In the genomic region with DNA sequence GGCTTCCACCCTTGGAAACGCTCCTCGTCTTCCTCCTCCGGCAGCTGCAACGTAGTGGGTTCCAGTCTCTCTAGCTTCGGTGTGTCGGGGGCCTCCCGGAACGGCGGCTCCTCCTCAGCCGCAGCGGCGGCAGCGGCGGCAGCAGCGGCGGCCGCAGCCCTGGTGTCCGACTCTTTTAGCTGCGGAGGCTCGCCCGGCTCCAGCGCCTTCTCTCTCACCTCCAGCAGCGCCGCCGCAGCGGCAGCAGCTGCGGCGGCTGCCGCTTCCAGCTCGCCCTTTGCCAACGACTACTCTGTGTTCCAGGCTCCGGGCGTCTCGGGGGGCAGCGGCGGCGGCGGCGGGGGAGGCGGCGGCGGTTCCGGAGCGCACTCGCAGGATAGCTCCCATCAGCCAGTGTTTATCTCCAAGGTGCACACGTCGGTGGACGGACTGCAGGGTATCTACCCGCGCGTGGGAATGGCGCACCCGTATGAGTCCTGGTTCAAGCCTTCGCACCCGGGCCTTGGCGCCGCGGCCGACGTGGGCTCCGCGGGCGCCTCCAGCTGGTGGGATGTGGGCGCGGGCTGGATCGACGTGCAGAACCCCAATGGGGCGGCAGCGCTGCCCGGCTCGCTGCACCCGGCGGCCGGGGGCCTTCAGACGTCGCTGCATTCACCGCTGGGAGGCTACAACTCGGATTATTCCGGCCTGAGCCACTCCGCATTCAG, we compare ENCODE assay signal across 9 mouse cellular contexts. TPM values are rescaled to one million over a fixed set of nuclear protein-coding genes. Genes with fewer than 3 reads are reported as not detected.
DNase-seq lines count a peak whose midpoint lies in the region; ATAC-seq lines count a peak whose summit lies in the region.
"Had no signal": no experiment of that assay in that cellular context is flagged by ENCODE, and none has a peak within 500 bp of the region (broad histone marks: within the 10 kb centered on the region; RNA-seq: fewer than 3 reads in every experiment).

No protein-coding gene starts in this region.

- peak overlapping the region; percentile 48 for H3K4me2 ChIP-seq in intestine, embryonic 16.5 days (ENCODE audit: low read depth, low read length)
- H3K4me2 ChIP-seq in neural tube, embryonic 11.5 days (ENCODE audit: low read depth), result peak overlapping the region; percentile 75

- H3K4me3 ChIP-seq in intestine, embryonic 16.5 days (ENCODE audit: low read length), result peak overlapping the region; percentile 30
- H3K4me3 ChIP-seq in neural tube, embryonic 11.5 days (ENCODE audit: low read depth, low read length), result peak overlapping the region; percentile 48

- H3K9me3 ChIP-seq in intestine, embryonic 16.5 days (ENCODE audit: control insufficient read depth, low read length), result no peaks in the 10 kb centered on the region
- no peaks in the 10 kb centered on the region for H3K9me3 ChIP-seq in neural tube, embryonic 11.5 days (ENCODE audit: control insufficient read depth, low read length)

- no peak overlapping the region for H3K9ac ChIP-seq in intestine, embryonic 16.5 days (ENCODE audit: low read depth, low read length)
- peak overlapping the region; percentile 59 for H3K9ac ChIP-seq in neural tube, embryonic 11.5 days (ENCODE audit: low read length)

- DNase-seq in adrenal gland, postnatal 25 days, result peak; percentile 9
- DNase-seq in adrenal gland, postnatal 36 days, result no peak
- peak; percentile 24 for DNase-seq in urinary bladder, adult 2 months (ENCODE audit: low spot score)
- no peak for DNase-seq in urinary bladder, postnatal 10 days (ENCODE audit: low spot score)
- peak; percentile 73 for DNase-seq in neural tube, embryonic 11.5 days (ENCODE audit: low spot score)
- no peak for DNase-seq in cerebellum, postnatal 4 days (ENCODE audit: low spot score in 2 of 2)
- DNase-seq in adrenal gland, postnatal 14 days, result no peak

- no peaks in the 10 kb centered on the region for H3K36me3 ChIP-seq in intestine, embryonic 16.5 days (ENCODE audit: control insufficient read depth, insufficient read depth, low read length)
- H3K36me3 ChIP-seq in neural tube, embryonic 11.5 days (ENCODE audit: control insufficient read depth, insufficient read depth, low read length), result no peaks in the 10 kb centered on the region

- ATAC-seq in intestine, embryonic 16.5 days, result peak; percentile 22; the same call in 1 of the 2 replicates
- ATAC-seq in neural tube, embryonic 11.5 days (ENCODE audit: insufficient read depth, low FRiP score, low TSS enrichment), result peak; percentile 25

- under 1% methylated on average over 80 of the region's 80 CpGs for WGBS in intestine, embryonic 16.5 days
- under 1% methylated on average over 73 of the region's 80 CpGs for WGBS in neural tube, embryonic 11.5 days

- H3K27me3 ChIP-seq in intestine, embryonic 16.5 days (replicated peaks; ENCODE audit: control insufficient read depth, insufficient read depth, low read length), result peaks cover 66% of the 10 kb centered on the region
- peaks cover 85% of the 10 kb centered on the region for H3K27me3 ChIP-seq in neural tube, embryonic 11.5 days (ENCODE audit: control insufficient read depth, insufficient read depth, low read length)

- H3K27ac ChIP-seq in intestine, embryonic 16.5 days (ENCODE audit: low read length), result no peak overlapping the region
- peak overlapping the region; percentile 36; the same call in 1 of the 2 replicates for H3K27ac ChIP-seq in neural tube, embryonic 11.5 days (ENCODE audit: low read depth, low read length)

- H3K4me1 ChIP-seq in intestine, embryonic 16.5 days (ENCODE audit: control insufficient read depth, insufficient read depth, low read length), result peaks cover 10% of the 10 kb centered on the region
- H3K4me1 ChIP-seq in neural tube, embryonic 11.5 days (ENCODE audit: control insufficient read depth, insufficient read depth, low read length), result 0 out of 2 replicates have a peak, but pooled peaks cover 2% of the 10 kb centered on the region

RNA-seq across cellular contexts. Expression of gene Sp8, which starts 2.5 kb away (rescaled TPM):
- total RNA-seq in adrenal gland, postnatal 25 days (2021), result not detected in 2 replicates
- not detected for total RNA-seq in adrenal gland, postnatal 36 days (2021)
- 0.04 TPM in 2 replicates for polyA plus RNA-seq in urinary bladder, adult 2 months (2012; rRNA removed)
- not detected in 2 replicates for polyA plus RNA-seq in intestine, embryonic 16.5 days (2015; fragmentation: Nextera tagmentation; extraction: Ambion mirVana)
- polyA plus RNA-seq in neural tube, embryonic 11.5 days (2014; fragmentation: Nextera tagmentation; extraction: Ambion mirVana), result 9.4 and 9.8 TPM in 2 replicates
- not detected in 2 replicates for total RNA-seq in adrenal gland, postnatal 14 days (2021)
- polyA plus RNA-seq: spleen, adult 2 months had no signal

Comparison
In these comparisons a context has a peak if more than half of its experiments do, and no peak if none do; other contexts are left out.
1. DNase-seq: peak in adrenal gland, postnatal 25 days (single experiment), urinary bladder, adult 2 months (single experiment) and neural tube, embryonic 11.5 days (single experiment); none in adrenal gland, postnatal 36 days (0 of 2), urinary bladder, postnatal 10 days (single experiment), cerebellum, postnatal 4 days (0 of 2) and adrenal gland, postnatal 14 days (single experiment).